Mouse (Mus musculus): ENCODE measurements around the gene Zfp146. TPM values are rescaled to one million over a fixed set of nuclear protein-coding genes. Genes with fewer than 3 reads are reported as not detected.

The Zfp146 gene
- 6.3 and 8.4 TPM in 2 replicates for polyA plus RNA-seq (2012; rRNA removed)

GRCm38 (mm10) chr7:30169583-30170282, at the start of gene Zfp146:
Gene Zfp146, minus strand, starts transcription at chr7:30169750.

GRCm38 (mm10) chr7:30198481-30198971, 29.0 kb upstream of the Zfp146 start, which contains the start of gene Capns1:
Gene Capns1, minus strand, starts transcription at chr7:30198811.

GRCm38 (mm10) chr7:30183879-30184289, 14.3 kb upstream of the Zfp146 start, which contains the start of gene Cox7a1:
Gene Cox7a1, plus strand, starts transcription at chr7:30184144.

GRCm38 (mm10) chr7:30121308-30122187, 48.0 kb downstream of the Zfp146 start, which contains the start of gene Zfp382:
Gene Zfp382, plus strand, starts transcription at chr7:30121942.

Other genes starting within 250 kb of the Zfp146 start
- 2.6 and 6.7 TPM in 2 replicates for gene Zfp74, start 215.7 kb downstream of the Zfp146 start, polyA plus RNA-seq (2012; rRNA removed)
- gene Zfp568, start 185.8 kb downstream of the Zfp146 start, polyA plus RNA-seq (2012; rRNA removed): 3.8 and 4.0 TPM in 2 replicates
- 1.1 and 1.2 TPM in 2 replicates for gene Zfp14, start 118.4 kb downstream of the Zfp146 start, polyA plus RNA-seq (2012; rRNA removed)
- gene Zfp82, start 96.8 kb downstream of the Zfp146 start, polyA plus RNA-seq (2012; rRNA removed): 0.29 and 0.35 TPM in 2 replicates
- gene Gm26920, start 79.3 kb downstream of the Zfp146 start, polyA plus RNA-seq (2012; rRNA removed): not detected in 2 replicates
- gene Zfp566, start 79.2 kb downstream of the Zfp146 start, polyA plus RNA-seq (2012; rRNA removed): 0.57 and 1.9 TPM in 2 replicates
- gene Zfp260, start 75.0 kb downstream of the Zfp146 start, polyA plus RNA-seq (2012; rRNA removed): 7.9 and 8.4 TPM in 2 replicates
- gene Zfp382, start 47.8 kb downstream of the Zfp146 start, polyA plus RNA-seq (2012; rRNA removed): 0.38 and 1.9 TPM in 2 replicates
- 48.3 and 56.0 TPM in 2 replicates for gene Cox7a1, start 14.4 kb upstream of the Zfp146 start, polyA plus RNA-seq (2012; rRNA removed)
- gene Capns1, start 29.1 kb upstream of the Zfp146 start, polyA plus RNA-seq (2012; rRNA removed): 791 and 1,080 TPM in 2 replicates
- 86.6 and 107 TPM in 2 replicates for gene Polr2i, start 62.2 kb upstream of the Zfp146 start, polyA plus RNA-seq (2012; rRNA removed)
- gene Tbcb, start 62.5 kb upstream of the Zfp146 start, polyA plus RNA-seq (2012; rRNA removed): 46.0 and 55.7 TPM in 2 replicates
- gene Ovol3, start 66.0 kb upstream of the Zfp146 start, polyA plus RNA-seq (2012; rRNA removed): not detected in 2 replicates
- gene Thap8, start 110.3 kb upstream of the Zfp146 start, polyA plus RNA-seq (2012; rRNA removed): 0.12 and 0.19 TPM in 2 replicates
- 20.8 and 23.2 TPM in 2 replicates for gene Wdr62, start 110.7 kb upstream of the Zfp146 start, polyA plus RNA-seq (2012; rRNA removed)
- gene Clip3, start 122.0 kb upstream of the Zfp146 start, polyA plus RNA-seq (2012; rRNA removed): 11.3 and 14.7 TPM in 2 replicates
- gene Alkbh6, start 139.0 kb upstream of the Zfp146 start, polyA plus RNA-seq (2012; rRNA removed): 165 and 192 TPM in 2 replicates
- 11.0 and 13.9 TPM in 2 replicates for gene Syne4, start 145.1 kb upstream of the Zfp146 start, polyA plus RNA-seq (2012; rRNA removed)
- gene E130208F15Rik, start 152.0 kb upstream of the Zfp146 start, polyA plus RNA-seq (2012; rRNA removed): 1.2 and 1.4 TPM in 2 replicates
- gene Sdhaf1, start 154.1 kb upstream of the Zfp146 start, polyA plus RNA-seq (2012; rRNA removed): 26.8 and 37.9 TPM in 2 replicates
- 25.6 and 26.3 TPM in 2 replicates for gene Lrfn3, start 193.0 kb upstream of the Zfp146 start, polyA plus RNA-seq (2012; rRNA removed)
- gene Tyrobp, start 244.0 kb upstream of the Zfp146 start, polyA plus RNA-seq (2012; rRNA removed): 54.3 and 84.5 TPM in 2 replicates